Mouse (Mus musculus): ENCODE results near the gene Nlk. TPM values are rescaled to one million over a fixed set of nuclear protein-coding genes. Genes with fewer than 3 reads are reported as not detected.
"Not testable (repeated sequence)": the region's sequence is repeated elsewhere in the genome, so short reads cannot be mapped to it uniquely, and the experiment has no call there.

Gene Nlk
- total RNA-seq, 4 experiments from 2014 or later, result 45.2 to 62.8 (median 54.4) TPM

GRCm38 (mm10) chr11:78681058-78681457, 16.1 kb downstream of the Nlk start:
- no peak for DNase-seq

- DNase-seq, result no peak
Measured at GRCm38 (mm10) chr11:78678761-78679160, 18.4 kb downstream of the Nlk start.

GRCm38 (mm10) chr11:78668647-78669046, 28.5 kb downstream of the Nlk start:
- no peak for DNase-seq

- DNase-seq, result no peak
Measured at GRCm38 (mm10) chr11:78664853-78665252, 32.3 kb downstream of the Nlk start.

GRCm38 (mm10) chr11:78663916-78664315, 33.3 kb downstream of the Nlk start:
- DNase-seq, result no peak

- DNase-seq, result no peak
Measured at GRCm38 (mm10) chr11:78649143-78649542, 48.0 kb downstream of the Nlk start.

GRCm38 (mm10) chr11:78648405-78648804, 48.8 kb downstream of the Nlk start:
- not testable (repeated sequence) for DNase-seq

- no peak for DNase-seq
Measured at GRCm38 (mm10) chr11:78643746-78644145, 53.4 kb downstream of the Nlk start.

GRCm38 (mm10) chr11:78642151-78642550, 55.0 kb downstream of the Nlk start:
- DNase-seq, result no peak

- DNase-seq, result no peak
Measured at GRCm38 (mm10) chr11:78641088-78641487, 56.1 kb downstream of the Nlk start.

- no peak for DNase-seq
Measured at GRCm38 (mm10) chr11:78632782-78633181, 64.4 kb downstream of the Nlk start.

- no peak for DNase-seq
Measured at GRCm38 (mm10) chr11:78628871-78629270, 68.3 kb downstream of the Nlk start.

- no peak for DNase-seq
Measured at GRCm38 (mm10) chr11:78624377-78624776, 72.8 kb downstream of the Nlk start.

- DNase-seq, result no peak
Measured at GRCm38 (mm10) chr11:78621926-78622325, 75.2 kb downstream of the Nlk start.

- no peak for DNase-seq
Measured at GRCm38 (mm10) chr11:78620179-78620578, 77.0 kb downstream of the Nlk start.

- DNase-seq, result no peak
Measured at GRCm38 (mm10) chr11:78611273-78611672, 85.9 kb downstream of the Nlk start.

- no peak for DNase-seq
Measured at GRCm38 (mm10) chr11:78609657-78610056, 87.5 kb downstream of the Nlk start.

- DNase-seq, result no peak
Measured at GRCm38 (mm10) chr11:78604826-78605225, 92.3 kb downstream of the Nlk start.

GRCm38 (mm10) chr11:78602781-78603180, 94.4 kb downstream of the Nlk start:
- peak; percentile 41 for DNase-seq

GRCm38 (mm10) chr11:78600926-78601590, 96.1 kb downstream of the Nlk start:
- no peak for DNase-seq

GRCm38 (mm10) chr11:78600496-78600895, 96.7 kb downstream of the Nlk start:
- no peak for DNase-seq

GRCm38 (mm10) chr11:78600051-78600450, 97.1 kb downstream of the Nlk start:
- no peak for DNase-seq

- DNase-seq, result no peak
Measured at GRCm38 (mm10) chr11:78598763-78599415, 98.3 kb downstream of the Nlk start.

GRCm38 (mm10) chr11:78596750-78597149, 100.4 kb downstream of the Nlk start:
- no peak for DNase-seq
